Mouse (Mus musculus) adipose tissue, adult 10 weeks (tissue): Measurements from ENCODE around the gene D630045J12Rik. TPM values are rescaled to one million over a fixed set of nuclear protein-coding genes. Genes with fewer than 3 reads are reported as not detected.

Source experiments
- polyA plus RNA-seq: library from polyadenylated mRNA; stranded (reverse); fragments of 350-450 nt; fragmentation: Illumina TruSeq; extraction: RNeasy Lipid Tissue Mini Kit (QIAGEN cat#74804); gene quantifications from one replicate; pipeline ENCODE4 v1.2.3, GENCODE M21; 2014; ENCODE audit warnings: low read depth, low replicate concordance

Gene D630045J12Rik
- 17.1 TPM for polyA plus RNA-seq

GRCm38 (mm10) chr6:38253736-38254641 is at the start of gene D630045J12Rik:
TSS of gene D630045J12Rik (minus strand) at chr6:38254009.

GRCm38 (mm10) chr6:38298761-38299401 is 45.1 kb upstream of the D630045J12Rik start, which contains the start of gene Zc3hav1l:
TSS of gene Zc3hav1l (minus strand) at chr6:38299259.

GRCm38 (mm10) chr6:38124207-38124835 is 129.5 kb downstream of the D630045J12Rik start, which contains the start of gene Atp6v0a4:
TSS of gene Atp6v0a4 (minus strand) at chr6:38124586.

GRCm38 (mm10) chr6:38109160-38109795 is 144.5 kb downstream of the D630045J12Rik start, which contains the start of gene Tmem213:
TSS of gene Tmem213 (plus strand) at chr6:38109255.

Other genes starting within 250 kb of the D630045J12Rik start
- gene Svopl, start 207.0 kb downstream of the D630045J12Rik start, polyA plus RNA-seq, result 4.1 TPM
- 3.4 TPM for gene Tmem213, start 144.8 kb downstream of the D630045J12Rik start, polyA plus RNA-seq
- gene Atp6v0a4, start 129.4 kb downstream of the D630045J12Rik start, polyA plus RNA-seq, result 6.3 TPM
- gene Zc3hav1l, start 45.2 kb upstream of the D630045J12Rik start, polyA plus RNA-seq, result 2.1 TPM
- gene Zc3hav1, start 100.6 kb upstream of the D630045J12Rik start, polyA plus RNA-seq, result 28.9 TPM
- 3.2 TPM for gene Ttc26, start 127.5 kb upstream of the D630045J12Rik start, polyA plus RNA-seq
- gene Ubn2, start 179.9 kb upstream of the D630045J12Rik start, polyA plus RNA-seq, result 13.8 TPM